Mouse (Mus musculus) heart, embryonic 12.5 days (tissue): ENCODE results near the gene Kcnip2. TPM values are rescaled to one million over a fixed set of nuclear protein-coding genes. Genes with fewer than 3 reads are reported as not detected.

Source experiments
- ATAC-seq: fragments of 200-750 bp; cut with Nextera tagmentation; 2 replicates; pipeline ENCODE4 v1.8.0; 2017; ENCODE audit warnings: moderate TSS enrichment, moderate library complexity; ENCODE audit not compliant: insufficient number of reproducible peaks, low FRiP score
- H3K27ac ChIP-seq: fragments of 300-500 bp; sonication (generic); 2 replicates; pipeline ENCODE4 v1.5.1; 2016; ENCODE audit warnings: mild to moderate bottlenecking, moderate library complexity; ENCODE audit not compliant: poor library complexity, severe bottlenecking
- H3K27me3 ChIP-seq: fragments of 300-500 bp; sonication (generic); replicated peaks from 2 replicates; pipeline ENCODE4 v1.6.1; 2016; ENCODE audit warnings: mild to moderate bottlenecking, moderate library complexity
- H3K36me3 ChIP-seq: fragments of 300-500 bp; sonication (generic); 2 replicates; pipeline ENCODE4 v1.6.1; 2016; ENCODE audit warnings: mild to moderate bottlenecking, moderate library complexity
- H3K4me1 ChIP-seq: fragments of 300-500 bp; sonication (generic); replicated peaks from 2 replicates; pipeline ENCODE4 v1.6.1; 2016; ENCODE audit warnings: mild to moderate bottlenecking
- H3K4me2 ChIP-seq: fragments of 300-500 bp; sonication (generic); 2 replicates; pipeline ENCODE4 v1.6.1; 2016; ENCODE audit warnings: mild to moderate bottlenecking, moderate library complexity
- H3K4me3 ChIP-seq: fragments of 300-500 bp; sonication (generic); 2 replicates; pipeline ENCODE4 v1.5.1; 2016; ENCODE audit warnings: mild to moderate bottlenecking
- H3K9ac ChIP-seq: fragments of 300-500 bp; sonication (generic); 2 replicates; pipeline ENCODE4 v1.6.1; 2016; ENCODE audit warnings: mild to moderate bottlenecking, moderate library complexity
- H3K9me3 ChIP-seq: fragments of 300-500 bp; sonication (generic); replicated peaks from 2 replicates; pipeline ENCODE4 v1.6.1; 2016; ENCODE audit warnings: mild to moderate bottlenecking, moderate library complexity
- WGBS: fragments of 180-500 bp; shearing (Covaris S2); methylation state at CpG from one replicate; pipeline ENCODE4 v1.1.7; 2016; 5-methylcytosine and 5-hydroxymethylcytosine counted together
- polyA plus RNA-seq: library from polyadenylated mRNA; unstranded; fragments of >200 nt; fragmentation: Nextera tagmentation; extraction: Ambion mirVana; gene quantifications from 2 replicates; pipeline ENCODE4 v1.2.1, GENCODE M21; 2016

The Kcnip2 gene
- 0.36 and 0.56 TPM in 2 replicates for polyA plus RNA-seq

DNA sequence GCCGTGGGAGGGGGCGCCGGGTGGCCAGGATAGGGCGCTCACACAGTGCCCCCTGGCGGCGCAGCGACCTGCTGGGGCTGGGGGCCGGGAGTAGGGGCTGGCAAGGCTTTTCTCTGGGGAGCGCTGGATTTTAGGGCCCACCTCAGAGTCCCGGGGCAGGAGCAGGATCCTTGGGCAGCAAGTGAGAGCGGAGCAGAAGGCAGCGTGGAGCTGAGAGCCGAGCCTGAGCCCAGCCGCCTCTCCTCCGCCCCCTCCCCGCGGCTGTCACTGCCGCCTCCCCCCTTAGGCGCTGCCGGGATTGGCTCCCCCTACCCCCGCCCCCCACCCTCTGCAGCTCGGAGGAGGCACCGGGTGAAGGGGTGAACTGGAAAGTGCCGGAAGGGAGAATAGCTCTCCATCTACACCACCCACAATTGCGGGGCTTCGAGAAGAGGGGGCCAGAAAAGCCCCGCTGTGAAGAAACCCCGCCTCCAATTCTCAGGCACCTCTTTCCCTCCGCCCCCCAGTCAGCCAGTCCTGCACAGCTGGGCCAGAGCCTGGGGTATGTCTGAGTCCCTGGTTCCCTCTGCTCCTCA is at the start of gene Kcnip2:
Kcnip2 (minus strand) TSS at position 231 of the 575 bp plus-strand sequence.
- H3K9ac ChIP-seq, result peak within 1 kb of the TSS; percentile 36
- H3K27ac ChIP-seq, result no peak within 1 kb of the TSS
- 0% methylated on average over 25 of the region's 29 CpGs for WGBS
- H3K4me3 ChIP-seq, result peak within 1 kb of the TSS; percentile 47
- H3K36me3 ChIP-seq, result 0 out of 2 replicates have a peak, but pooled peaks cover 9% of the 10 kb centered on the region
- H3K4me2 ChIP-seq, result peak within 1 kb of the TSS; percentile 87
- no peaks in the 10 kb centered on the region for H3K9me3 ChIP-seq
- peaks cover 26% of the 10 kb centered on the region for H3K4me1 ChIP-seq
- H3K27me3 ChIP-seq, result peaks cover 22% of the 10 kb centered on the region
- peak; percentile 24; the same call in 1 of the 2 replicates for ATAC-seq

DNA sequence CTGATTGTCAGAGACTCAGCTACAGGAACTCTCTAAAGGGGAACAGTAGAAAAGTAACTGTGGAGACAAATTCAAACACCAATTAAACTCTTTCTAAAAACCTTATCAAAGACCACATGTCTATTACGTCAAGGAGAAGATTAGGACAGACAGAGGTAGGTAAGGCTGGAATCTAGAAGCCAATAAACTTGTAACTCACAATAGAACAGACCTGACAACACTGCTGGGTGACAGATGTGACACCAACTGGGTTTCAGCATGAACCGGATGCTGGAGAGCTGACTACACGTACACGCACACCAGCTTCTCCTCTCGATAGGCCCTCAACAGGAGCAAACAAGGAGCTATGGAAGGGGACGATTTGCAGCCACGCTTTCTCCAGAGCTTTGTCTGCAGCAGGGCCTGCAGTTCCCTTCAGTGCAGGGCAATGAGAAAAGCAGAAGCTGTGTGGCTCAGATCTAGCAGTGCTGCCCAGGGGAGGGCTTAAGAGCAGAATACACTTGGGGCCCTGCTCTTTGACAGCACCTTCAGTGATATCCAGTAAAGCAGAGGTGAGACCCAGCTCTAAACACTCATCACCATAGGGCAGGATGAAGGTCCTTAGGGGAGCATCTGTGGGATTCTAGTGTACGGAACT is 39.5 kb upstream of the Kcnip2 start:
- H3K4me3 ChIP-seq, result no peak overlapping the region
- H3K27ac ChIP-seq, result peak overlapping the region; percentile 32; the same call in 1 of the 2 replicates
- ATAC-seq, result no peak
- no peaks in the 10 kb centered on the region for H3K36me3 ChIP-seq
- 36% methylated on average over 8 of the region's 8 CpGs for WGBS
- H3K4me1 ChIP-seq, result peaks cover 20% of the 10 kb centered on the region
- H3K4me2 ChIP-seq, result 0 out of 2 replicates have a peak overlapping the region, but pooled peaks have one; percentile 26
- H3K9ac ChIP-seq, result no peak overlapping the region
- H3K27me3 ChIP-seq, result no peaks in the 10 kb centered on the region
- no peaks in the 10 kb centered on the region for H3K9me3 ChIP-seq

DNA sequence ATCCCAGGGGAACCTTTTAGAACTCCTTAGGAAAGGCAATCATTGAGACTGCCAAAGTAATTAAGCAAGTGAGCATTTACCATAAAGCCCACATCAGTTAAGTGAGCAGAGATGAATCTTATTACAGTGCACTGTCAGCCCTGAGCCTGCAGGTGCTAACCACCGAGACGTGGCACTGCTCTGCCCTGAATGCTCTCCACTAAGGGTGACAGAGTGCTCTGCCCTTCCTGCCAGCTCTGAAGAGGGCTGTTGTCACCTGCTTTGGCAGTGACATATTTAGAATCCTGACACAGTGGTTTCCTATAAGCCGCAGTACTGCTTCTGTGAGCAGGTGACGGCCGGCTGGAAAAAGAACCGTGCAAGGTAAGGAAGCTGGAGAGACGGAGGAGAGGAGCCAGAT is 38.7 kb upstream of the Kcnip2 start:
- no peak for ATAC-seq
- peak overlapping the region; percentile 20; the same call in 1 of the 2 replicates for H3K27ac ChIP-seq
- no peaks in the 10 kb centered on the region for H3K36me3 ChIP-seq
- H3K4me1 ChIP-seq, result peaks cover 20% of the 10 kb centered on the region
- H3K9me3 ChIP-seq, result no peaks in the 10 kb centered on the region
- 48% methylated on average over 7 of the region's 7 CpGs for WGBS
- no peak overlapping the region for H3K4me3 ChIP-seq
- no peak overlapping the region for H3K9ac ChIP-seq
- H3K27me3 ChIP-seq, result no peaks in the 10 kb centered on the region
- peak overlapping the region; percentile 43 for H3K4me2 ChIP-seq

- Histone ChIP-seq H3K4me3 (no peak overlapping the region), H3K9me3 (no peaks in the 10 kb centered on the region), H3K9ac (no peak overlapping the region), H3K36me3 (no peaks in the 10 kb centered on the region), H3K27me3 (no peaks in the 10 kb centered on the region), H3K4me2 (no peak overlapping the region), H3K27ac (no peak overlapping the region), H3K4me1 (peaks cover 12% of the 10 kb centered on the region)
- 81% methylated on average over 4 of the region's 4 CpGs for WGBS
- ATAC-seq, result no peak
Observed at GRCm38 (mm10) chr19:45847733-45848093, 31.9 kb upstream of the Kcnip2 start.

GRCm38 (mm10) chr19:45847016-45847732 is 31.3 kb upstream of the Kcnip2 start:
- no peak for ATAC-seq
- Histone ChIP-seq H3K9me3 (no peaks in the 10 kb centered on the region), H3K9ac (no peak overlapping the region), H3K36me3 (no peaks in the 10 kb centered on the region), H3K27me3 (no peaks in the 10 kb centered on the region), H3K4me1 (peaks cover 12% of the 10 kb centered on the region), H3K4me2 (no peak overlapping the region), H3K27ac (no peak overlapping the region), H3K4me3 (no peak overlapping the region)
- WGBS, result 95% methylated on average over 3 of the region's 3 CpGs

GRCm38 (mm10) chr19:45844209-45844608 is 28.3 kb upstream of the Kcnip2 start:
- Histone ChIP-seq H3K4me1 (peaks cover 8% of the 10 kb centered on the region), H3K9ac (no peak overlapping the region), H3K4me3 (no peak overlapping the region), H3K27ac (no peak overlapping the region), H3K27me3 (no peaks in the 10 kb centered on the region), H3K4me2 (no peak overlapping the region), H3K36me3 (no peaks in the 10 kb centered on the region), H3K9me3 (no peaks in the 10 kb centered on the region)
- WGBS, result 80% methylated on average over 3 of the region's 3 CpGs
- ATAC-seq, result no peak

- Histone ChIP-seq H3K4me1 (peaks cover 8% of the 10 kb centered on the region), H3K27ac (peak overlapping the region; percentile 15; the same call in 1 of the 2 replicates), H3K4me2 (peak overlapping the region; percentile 26; the same call in 1 of the 2 replicates), H3K36me3 (no peaks in the 10 kb centered on the region), H3K9ac (no peak overlapping the region), H3K27me3 (no peaks in the 10 kb centered on the region), H3K4me3 (no peak overlapping the region), H3K9me3 (no peaks in the 10 kb centered on the region)
- ATAC-seq, result no peak
- 23% methylated on average over 10 of the region's 10 CpGs for WGBS
Observed at GRCm38 (mm10) chr19:45843424-45843823, 27.6 kb upstream of the Kcnip2 start.

DNA sequence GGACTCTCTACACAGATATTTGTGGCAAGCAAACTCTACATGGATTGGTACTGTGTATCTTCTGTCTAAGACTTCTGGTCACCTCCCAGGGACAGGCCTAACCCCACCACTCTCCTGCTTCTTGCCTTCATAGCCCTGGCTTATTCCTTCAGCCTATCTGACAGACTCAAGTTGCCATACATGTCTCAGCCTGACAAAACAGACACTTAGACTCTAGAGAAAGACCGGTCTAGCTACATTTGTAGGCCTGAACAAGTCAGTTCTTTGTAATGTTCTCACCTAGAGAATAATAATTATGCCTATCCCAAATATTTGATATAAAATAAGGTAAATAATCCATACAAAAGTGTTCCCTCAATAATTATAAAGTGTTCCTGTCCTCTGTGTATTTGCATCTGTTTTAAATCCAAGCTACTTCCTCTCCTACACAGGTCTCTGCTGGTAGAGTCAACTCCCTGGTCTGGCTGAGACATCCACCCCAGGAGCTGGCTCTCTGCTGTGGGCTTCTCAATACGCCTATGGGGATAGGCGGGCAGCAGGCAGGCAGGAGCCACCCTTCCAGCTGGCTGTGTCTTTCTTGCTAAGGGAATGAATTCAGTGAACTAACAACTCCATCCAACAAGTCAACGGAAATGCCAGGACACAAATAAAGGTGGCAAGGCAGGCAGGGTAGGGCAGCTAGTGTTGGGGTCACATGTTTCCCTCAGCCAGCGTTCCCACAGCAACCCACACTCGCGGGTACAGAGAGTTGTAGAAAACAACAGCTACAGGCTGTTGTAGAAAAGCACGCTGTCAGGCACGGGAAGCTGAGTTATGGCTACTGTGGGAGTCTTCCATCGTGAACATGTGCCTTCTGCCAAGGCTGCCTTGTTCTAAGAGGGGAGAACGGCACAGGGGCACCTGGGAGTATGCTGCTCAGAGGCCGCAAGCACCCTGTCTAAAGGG is 21.5 kb upstream of the Kcnip2 start:
- no peak for ATAC-seq
- H3K27ac ChIP-seq, result no peak overlapping the region

GRCm38 (mm10) chr19:45835490-45835889 is 19.6 kb upstream of the Kcnip2 start:
- H3K9ac ChIP-seq, result no peak overlapping the region
- WGBS, result 51% methylated on average over 10 of the region's 10 CpGs
- no peak overlapping the region for H3K27ac ChIP-seq
- H3K4me1 ChIP-seq, result peaks cover 17% of the 10 kb centered on the region
- no peak for ATAC-seq
- H3K9me3 ChIP-seq, result no peaks in the 10 kb centered on the region
- H3K27me3 ChIP-seq, result no peaks in the 10 kb centered on the region
- H3K4me3 ChIP-seq, result no peak overlapping the region
- no peak overlapping the region for H3K4me2 ChIP-seq
- H3K36me3 ChIP-seq, result no peaks in the 10 kb centered on the region

More for the DNA sequence above, 21.5 kb upstream of the Kcnip2 start:
- WGBS, result 87% methylated on average over 12 of the region's 12 CpGs
- Histone ChIP-seq H3K4me2 (no peak overlapping the region), H3K9me3 (no peaks in the 10 kb centered on the region), H3K9ac (no peak overlapping the region), H3K36me3 (no peaks in the 10 kb centered on the region), H3K4me1 (peaks cover 17% of the 10 kb centered on the region), H3K27me3 (no peaks in the 10 kb centered on the region), H3K4me3 (no peak overlapping the region)

GRCm38 (mm10) chr19:45833665-45834064 is 17.8 kb upstream of the Kcnip2 start:
- no peaks in the 10 kb centered on the region for H3K36me3 ChIP-seq
- H3K9me3 ChIP-seq, result no peaks in the 10 kb centered on the region
- peaks cover 17% of the 10 kb centered on the region for H3K4me1 ChIP-seq
- no peak overlapping the region for H3K27ac ChIP-seq
- ATAC-seq, result no peak
- no peak overlapping the region for H3K4me3 ChIP-seq
- H3K27me3 ChIP-seq, result no peaks in the 10 kb centered on the region
- H3K4me2 ChIP-seq, result no peak overlapping the region
- H3K9ac ChIP-seq, result no peak overlapping the region
- WGBS, result 86% methylated on average over 10 of the region's 10 CpGs
